Mouse (Mus musculus): ENCODE data around the gene Mical3.
A peak's percentile ranks its signal among the peaks of the same experiment; 100 is the strongest.

Gene Mical3

GRCm38 (mm10) chr6:121053585-121054112 lies 77.2 kb downstream of the Mical3 start:
- no peak for DNase-seq (ENCODE audit: low spot score in 2 of 2)

GRCm38 (mm10) chr6:121051972-121052629 lies 78.7 kb downstream of the Mical3 start:
- DNase-seq (ENCODE audit: low spot score in 2 of 2): no peak

- no peak for DNase-seq (ENCODE audit: low spot score in 2 of 2)
Observed at GRCm38 (mm10) chr6:121051411-121051810, 79.4 kb downstream of the Mical3 start.

GRCm38 (mm10) chr6:121048696-121049095 lies 82.1 kb downstream of the Mical3 start:
- DNase-seq (ENCODE audit: low spot score in 2 of 2): no peak

- DNase-seq (ENCODE audit: low spot score in 2 of 2): no peak
Observed at GRCm38 (mm10) chr6:121045345-121046080, 85.3 kb downstream of the Mical3 start.

GRCm38 (mm10) chr6:121043434-121044189 lies 87.2 kb downstream of the Mical3 start:
- DNase-seq (ENCODE audit: low spot score in 2 of 2): no peak

- DNase-seq (ENCODE audit: low spot score in 2 of 2): no peak
Observed at GRCm38 (mm10) chr6:121039719-121040118, 91.1 kb downstream of the Mical3 start.

GRCm38 (mm10) chr6:121039286-121039685 lies 91.5 kb downstream of the Mical3 start:
- peak; percentile 38 to 44 for DNase-seq (ENCODE audit: low spot score in 2 of 2)

- DNase-seq (ENCODE audit: low spot score in 2 of 2): no peak
Observed at GRCm38 (mm10) chr6:121037086-121037485, 93.7 kb downstream of the Mical3 start.

- DNase-seq (ENCODE audit: low spot score in 2 of 2): no peak
Observed at GRCm38 (mm10) chr6:121035929-121036328, 94.9 kb downstream of the Mical3 start.

- no peak for DNase-seq (ENCODE audit: low spot score in 2 of 2)
Observed at GRCm38 (mm10) chr6:121035268-121035667, 95.5 kb downstream of the Mical3 start.

GRCm38 (mm10) chr6:121033250-121033649 lies 97.5 kb downstream of the Mical3 start:
- no peak for DNase-seq (ENCODE audit: low spot score in 2 of 2)

GRCm38 (mm10) chr6:121031370-121031769 lies 99.4 kb downstream of the Mical3 start:
- DNase-seq (ENCODE audit: low spot score in 2 of 2): no peak

- peak in 1 of 2 experiments; percentile 42 for DNase-seq (ENCODE audit: low spot score in 2 of 2)
Observed at GRCm38 (mm10) chr6:121029897-121030589, 100.8 kb downstream of the Mical3 start.

- DNase-seq (ENCODE audit: low spot score in 2 of 2): no peak
Observed at GRCm38 (mm10) chr6:121028514-121028913, 102.3 kb downstream of the Mical3 start.

GRCm38 (mm10) chr6:121027314-121027713 lies 103.5 kb downstream of the Mical3 start:
- peak; percentile 47 to 51 for DNase-seq (ENCODE audit: low spot score in 2 of 2)

GRCm38 (mm10) chr6:121026866-121027265 lies 103.9 kb downstream of the Mical3 start:
- DNase-seq (ENCODE audit: low spot score in 2 of 2): no peak

- no peak for DNase-seq (ENCODE audit: low spot score in 2 of 2)
Observed at GRCm38 (mm10) chr6:121026019-121026584, 104.7 kb downstream of the Mical3 start.

GRCm38 (mm10) chr6:121018147-121018546 lies 112.7 kb downstream of the Mical3 start:
- DNase-seq (ENCODE audit: low spot score in 2 of 2): no peak

- no peak for DNase-seq (ENCODE audit: low spot score in 2 of 2)
Observed at GRCm38 (mm10) chr6:121017436-121018031, 113.3 kb downstream of the Mical3 start.

- DNase-seq (ENCODE audit: low spot score in 2 of 2): no peak
Observed at GRCm38 (mm10) chr6:121016097-121016496, 114.7 kb downstream of the Mical3 start.
